ENCODE assay signal across 25 mouse cellular contexts in the genomic region with DNA sequence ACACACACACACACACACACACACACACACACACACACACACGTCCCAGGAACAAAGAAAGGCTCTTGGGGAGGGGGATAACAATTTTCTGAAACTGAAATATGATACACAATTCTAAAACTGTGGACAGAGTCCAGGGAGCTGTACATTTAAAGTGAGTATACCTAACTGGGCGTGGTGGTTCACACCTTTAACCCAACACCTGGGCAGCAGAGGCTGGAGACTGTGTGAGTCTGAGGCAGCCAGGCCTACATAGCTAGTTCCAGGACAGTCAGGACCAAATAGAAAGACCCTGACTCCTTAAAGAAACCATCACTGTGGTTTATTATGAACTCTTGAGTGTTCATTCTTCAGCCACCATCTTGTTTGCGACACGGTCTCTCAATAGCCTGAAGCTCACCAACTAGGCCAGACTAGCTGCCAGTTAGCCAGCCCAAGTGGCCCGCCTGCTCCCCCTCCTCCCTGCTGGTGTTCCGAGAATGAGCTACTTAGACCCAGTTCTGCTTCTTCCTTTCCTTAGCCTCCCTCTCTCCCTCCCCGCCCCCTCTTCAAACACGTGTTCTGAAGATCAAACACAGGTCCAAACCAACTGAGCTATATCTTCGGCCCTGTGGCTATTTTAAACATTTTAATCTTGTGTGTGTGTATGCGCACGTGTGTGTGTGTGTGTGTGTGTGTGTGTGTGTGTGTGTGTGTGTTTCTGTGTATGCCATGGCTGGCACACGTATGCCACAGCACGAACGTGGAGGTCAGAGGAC.
"Had no signal": no experiment of that assay in that cellular context is flagged by ENCODE, and none has a peak within 500 bp of the region (broad histone marks: within the 10 kb centered on the region; RNA-seq: fewer than 3 reads in every experiment).

No protein-coding gene starts in this region.

- DNase-seq: gastrocnemius, postnatal 14 days; gastrocnemius, postnatal 36 days; heart, adult 18-20 months; heart, postnatal 10 days; heart, postnatal 4 days; kidney, adult 18-20 months; kidney, adult 9 months; kidney, postnatal 10 days; kidney, postnatal 25 days; kidney, postnatal 4 days; layer of hippocampus, adult 9-11 months; layer of hippocampus, postnatal 36 days; left cerebral cortex, postnatal 4 days had no signal

- H3K4me2 ChIP-seq: heart, embryonic 12.5 days; hindbrain, embryonic 12.5 days; hindbrain, embryonic 14.5 days; intestine, embryonic 15.5 days; limb, embryonic 13.5 days; limb, embryonic 15.5 days had no signal

- H3K27ac ChIP-seq: heart, embryonic 10.5 days; hindbrain, embryonic 10.5 days; hindbrain, embryonic 12.5 days; hindbrain, embryonic 14.5 days; intestine, embryonic 15.5 days; limb, embryonic 13.5 days; limb, embryonic 15.5 days had no signal

- H3K9me3 ChIP-seq: heart, embryonic 10.5 days; heart, embryonic 12.5 days; hindbrain, embryonic 10.5 days; hindbrain, embryonic 12.5 days; intestine, embryonic 15.5 days; limb, embryonic 13.5 days; limb, embryonic 15.5 days had no signal

- H3K4me3 ChIP-seq: heart, embryonic 10.5 days; heart, embryonic 12.5 days; hindbrain, embryonic 10.5 days; hindbrain, embryonic 12.5 days; intestine, embryonic 15.5 days; limb, embryonic 13.5 days; limb, embryonic 15.5 days had no signal

- H3K27me3 ChIP-seq: heart, embryonic 12.5 days; intestine, embryonic 15.5 days; limb, embryonic 13.5 days; limb, embryonic 15.5 days had no signal

- H3K9ac ChIP-seq: heart, embryonic 12.5 days; hindbrain, embryonic 12.5 days; hindbrain, embryonic 14.5 days; intestine, embryonic 15.5 days; limb, embryonic 13.5 days; limb, embryonic 15.5 days had no signal

- H3K36me3 ChIP-seq: hindbrain, embryonic 10.5 days; intestine, embryonic 15.5 days had no signal

- ATAC-seq: forebrain, embryonic 16.5 days; hindbrain, embryonic 16.5 days; inflammation-experienced regulatory T-cells, adult 6 months; intestine, embryonic 15.5 days; intestine, postnatal 0 days had no signal
